Mouse (Mus musculus): ENCODE measurements around the gene Dll4.

- no peak for TF ChIP-seq CTCF (IDR thresholded peaks at IDR 0.05; ENCODE audit: low read depth)
- no peak for TF ChIP-seq EP300 (IDR thresholded peaks at IDR 0.05; ENCODE audit: low read depth)
Observed at GRCm38 (mm10) chr2:119311544-119311943, 14.0 kb upstream of the Dll4 start.
